Mouse (Mus musculus): Measurements from ENCODE around the gene Yipf1. TPM values are rescaled to one million over a fixed set of nuclear protein-coding genes. Genes with fewer than 3 reads are reported as not detected.

The Yipf1 gene
- total RNA-seq (2015) = 45.8 and 46.2 TPM in 2 replicates
- 26.2 and 39.5 TPM in 2 replicates for total RNA-seq (2017)

DNA sequence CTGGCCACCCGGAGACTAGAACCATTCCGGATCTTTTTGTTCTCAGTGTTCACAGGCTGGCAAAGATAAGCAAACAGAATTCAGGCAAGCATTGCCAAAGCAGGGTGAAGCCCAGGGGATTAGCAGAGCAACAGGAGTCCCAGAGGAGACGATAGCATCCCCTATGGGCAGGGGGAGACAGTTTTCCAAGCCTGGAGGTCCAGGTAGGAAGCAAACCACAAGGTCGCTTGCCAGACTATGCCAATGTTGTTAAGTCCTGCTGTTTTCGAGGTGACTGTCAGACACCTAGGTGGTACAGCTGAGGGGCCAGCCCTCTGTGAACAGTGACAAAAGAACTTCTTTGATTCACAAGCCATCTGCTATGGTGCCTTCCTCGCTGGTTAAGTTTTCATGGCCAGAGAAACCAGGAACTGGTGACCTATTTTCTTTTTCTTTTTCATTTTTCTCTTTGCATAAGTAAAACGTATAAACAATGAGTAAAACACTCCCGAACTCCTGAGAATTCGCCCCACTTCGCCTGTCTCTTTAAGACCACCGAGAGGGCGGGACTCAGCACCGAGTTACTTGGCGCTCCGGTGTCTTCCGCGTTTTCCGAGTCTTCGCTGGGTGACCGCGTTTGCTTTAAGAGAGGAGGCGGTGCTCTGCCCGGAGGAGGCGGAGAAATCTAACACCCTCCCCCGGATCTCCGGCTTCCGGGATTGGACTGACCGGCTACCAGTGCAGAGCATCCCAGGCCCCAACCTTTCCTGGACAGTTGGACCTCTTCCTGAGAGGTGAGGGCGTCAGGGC, at the start of gene Yipf1:
Gene Yipf1, plus strand, starts transcription at position 674 of the 789 bp plus-strand sequence.
- ATAC-seq (replicated peaks; ENCODE audit: poor library complexity) = peak; percentile 95

DNA sequence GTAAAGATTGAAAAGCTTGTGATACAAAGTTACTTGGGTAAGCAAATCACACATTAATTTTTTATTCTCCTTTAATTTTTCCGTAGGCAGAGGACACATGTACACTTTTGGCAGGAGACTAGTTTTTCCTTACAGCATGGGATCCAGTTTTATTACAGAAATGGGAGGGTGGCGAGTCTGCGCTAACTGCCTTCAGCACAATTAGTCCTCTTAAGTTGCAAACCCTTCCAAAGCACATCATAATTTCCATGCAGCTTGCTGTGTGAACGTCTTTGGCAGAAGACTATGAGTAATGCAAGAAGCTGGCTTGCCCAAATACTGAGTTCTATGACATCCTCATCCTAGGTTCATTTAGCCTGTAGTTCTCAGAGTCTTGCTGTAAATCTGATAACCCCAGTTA, 40.5 kb upstream of the Yipf1 start:
- ATAC-seq (replicated peaks; ENCODE audit: poor library complexity) = no peak

DNA sequence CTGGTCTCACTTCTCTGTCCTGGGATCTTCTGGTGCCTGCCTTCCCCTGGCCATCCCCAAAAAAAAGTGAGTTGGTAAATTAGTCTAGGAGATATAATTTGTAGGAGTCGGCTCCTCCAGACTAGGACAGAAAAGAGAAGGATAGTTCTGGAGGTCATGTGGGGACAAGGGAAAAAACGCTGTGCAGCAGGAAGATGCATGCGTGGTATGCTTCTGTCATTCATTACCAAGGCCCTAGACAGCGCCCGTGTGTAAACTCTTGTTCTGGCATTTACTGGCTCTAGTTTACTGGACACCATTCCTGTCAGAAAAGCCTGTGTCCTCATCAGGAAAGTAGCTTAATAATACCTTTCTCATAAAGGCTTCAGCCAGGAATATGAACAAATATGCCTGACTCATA, 39.7 kb upstream of the Yipf1 start:
- ATAC-seq (replicated peaks; ENCODE audit: poor library complexity) = no peak

DNA sequence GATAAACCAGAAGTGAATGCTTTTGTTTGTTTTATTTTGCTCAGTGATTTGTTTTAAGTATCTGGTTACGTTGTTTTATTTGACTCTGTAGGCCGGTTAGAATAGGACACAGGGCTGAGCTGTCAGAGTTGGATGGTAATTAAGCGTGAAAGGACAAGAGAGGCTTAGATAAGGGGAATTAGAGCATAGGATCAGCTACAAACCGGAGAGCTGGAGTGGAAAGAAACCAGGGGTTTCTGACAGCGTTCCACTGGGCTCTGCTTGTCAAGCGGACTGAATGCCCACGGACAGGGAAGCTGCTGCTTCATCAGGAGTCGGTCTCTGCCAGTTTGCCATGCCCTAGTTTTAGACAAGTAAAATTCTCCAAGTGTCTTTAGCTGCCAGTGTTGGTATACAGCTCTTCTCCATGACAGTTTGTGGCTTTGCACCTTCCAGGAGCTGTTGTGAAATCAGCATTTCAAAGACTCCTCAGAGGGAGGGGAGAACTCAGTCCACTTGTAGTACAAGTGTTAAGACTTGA, 35.9 kb upstream of the Yipf1 start:
- ATAC-seq (replicated peaks; ENCODE audit: poor library complexity) = peak; percentile 68

DNA sequence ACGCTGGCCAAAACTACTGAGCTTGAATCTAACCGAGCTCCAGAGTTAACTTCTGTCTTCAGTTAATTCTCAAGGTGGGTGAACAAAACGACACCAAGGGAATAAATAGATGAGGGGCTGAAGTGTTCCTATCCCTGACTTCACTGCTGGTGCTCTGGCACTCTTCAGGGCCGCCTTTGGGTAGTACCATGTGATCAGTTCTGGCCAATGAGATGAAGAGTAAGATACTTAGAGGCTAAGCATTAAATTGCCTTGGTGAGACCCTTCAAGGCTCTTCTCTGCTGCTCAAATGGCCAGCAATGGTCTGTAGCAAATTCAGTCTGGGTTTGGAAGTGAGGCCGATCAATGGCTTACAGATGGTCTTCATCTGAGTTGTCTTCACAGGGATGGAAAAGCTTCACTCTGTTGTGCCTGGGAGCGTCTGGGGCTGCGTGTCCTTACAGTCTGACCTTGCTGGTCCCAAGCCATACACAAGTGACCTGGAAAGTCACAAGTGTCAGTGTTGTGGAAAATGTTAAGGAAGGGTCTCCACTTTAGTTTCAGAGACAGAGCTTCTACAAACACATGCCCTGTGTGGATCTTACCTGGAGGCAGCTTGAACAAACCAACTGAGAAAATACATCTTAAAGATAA, 33.2 kb upstream of the Yipf1 start:
- no peak for ATAC-seq (replicated peaks; ENCODE audit: poor library complexity)

DNA sequence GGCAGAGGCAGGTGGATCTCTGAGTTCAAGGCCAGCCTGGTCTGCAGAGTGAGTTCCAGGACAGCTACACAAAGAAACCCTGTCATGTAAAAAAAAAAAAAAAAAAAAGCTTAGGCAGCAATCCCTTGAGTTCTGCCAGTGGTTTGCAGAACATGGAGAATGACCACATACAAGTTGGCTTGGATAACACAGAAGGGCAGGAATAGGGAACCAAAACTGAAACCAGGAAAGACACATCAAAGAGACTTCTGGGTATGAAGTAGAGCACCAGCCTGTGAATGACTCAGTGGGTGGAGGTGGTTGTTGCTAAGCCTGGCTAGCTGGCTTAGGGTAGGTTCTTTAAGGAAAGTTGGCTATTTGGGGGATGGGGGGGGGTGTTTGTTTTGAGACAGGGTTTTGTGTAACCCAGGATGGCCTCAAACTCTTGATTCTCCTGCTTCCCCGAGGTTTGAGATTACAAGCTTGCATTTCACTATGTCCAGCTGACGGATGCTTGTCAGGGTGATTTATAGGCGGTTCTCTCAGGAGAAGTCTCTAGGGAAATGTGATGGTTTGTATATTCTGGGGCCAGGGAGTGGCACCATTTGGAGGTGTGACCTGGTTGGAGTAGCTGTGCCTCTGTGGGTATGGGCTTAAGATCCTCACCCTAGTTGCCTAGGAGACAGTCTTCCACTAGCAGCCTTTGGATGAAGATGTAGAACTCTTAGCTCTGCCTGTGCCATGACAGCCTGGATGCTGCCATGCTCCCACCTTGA, 28.5 kb upstream of the Yipf1 start:
- peak; percentile 98 for ATAC-seq (replicated peaks; ENCODE audit: poor library complexity)

DNA sequence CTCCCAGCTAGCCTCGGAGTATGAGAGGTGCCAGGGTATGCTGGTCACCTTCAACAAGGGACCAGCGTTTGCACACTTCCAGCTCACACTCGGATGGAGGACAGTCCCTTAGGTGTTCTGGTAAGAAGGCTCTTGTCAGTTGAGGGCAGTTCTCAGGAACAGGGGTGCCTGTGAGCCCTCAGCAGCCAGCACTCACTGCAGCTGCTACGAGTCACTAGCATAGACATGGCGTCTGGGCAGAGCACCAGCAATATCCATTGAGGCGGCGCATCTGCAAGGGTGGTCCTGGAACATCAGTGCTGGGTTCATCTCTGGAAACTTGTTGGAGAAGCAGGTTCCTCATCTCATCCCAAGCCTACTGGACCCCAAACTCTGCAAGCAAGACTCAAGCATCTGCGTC, 27.8 kb upstream of the Yipf1 start:
- ATAC-seq (replicated peaks; ENCODE audit: poor library complexity) = no peak

DNA sequence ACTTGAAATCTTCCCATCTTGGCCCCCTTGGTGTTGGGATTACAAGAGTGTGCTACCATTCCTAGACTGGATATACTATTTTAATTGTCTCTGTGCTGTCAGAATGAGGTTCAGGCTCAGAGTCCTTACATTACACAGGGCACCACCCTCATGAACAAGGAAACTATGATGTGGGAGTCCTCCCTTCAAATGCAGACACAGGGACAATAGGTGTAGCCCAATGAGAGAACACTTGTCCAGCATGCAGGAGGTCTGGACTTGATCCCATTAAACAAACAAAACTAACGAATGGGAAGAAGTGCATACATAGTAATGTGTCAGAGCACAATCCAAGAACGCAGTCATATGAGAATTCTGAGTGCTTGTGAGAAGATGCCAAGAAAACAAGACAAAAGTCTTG, 26.6 kb upstream of the Yipf1 start:
- ATAC-seq (replicated peaks; ENCODE audit: poor library complexity) = no peak

DNA sequence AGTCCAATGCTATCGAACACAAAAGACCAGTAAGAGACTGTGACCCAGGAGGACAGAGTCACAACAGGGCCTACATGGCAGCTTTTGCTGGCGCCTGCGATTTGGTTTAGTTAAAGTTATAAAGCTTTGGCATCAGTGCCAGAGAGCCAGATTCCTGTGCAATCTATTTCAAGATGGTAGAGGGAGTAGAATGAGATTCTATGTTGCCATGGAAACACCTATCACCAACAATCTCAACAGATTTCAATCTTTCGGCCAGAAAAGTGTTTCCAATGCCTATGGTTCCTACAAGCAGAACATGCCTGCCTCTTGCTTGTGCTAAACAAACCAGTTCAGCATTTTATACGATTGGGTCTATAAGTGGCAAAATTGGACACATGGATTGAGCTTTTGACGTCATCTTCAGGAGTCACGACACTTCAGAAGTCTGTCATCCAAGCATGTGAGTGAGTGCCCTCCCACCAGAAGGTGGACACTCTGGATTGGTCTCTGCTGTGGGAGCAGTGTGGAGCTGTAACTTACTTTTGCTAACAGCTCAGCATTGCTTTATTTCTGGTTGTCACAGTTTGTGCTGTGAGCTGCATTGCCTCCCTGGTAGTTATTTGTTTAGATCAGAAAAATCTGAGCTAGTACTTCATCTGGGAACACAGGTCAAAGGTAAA, 22.4 kb upstream of the Yipf1 start:
- ATAC-seq (replicated peaks; ENCODE audit: poor library complexity) = no peak

DNA sequence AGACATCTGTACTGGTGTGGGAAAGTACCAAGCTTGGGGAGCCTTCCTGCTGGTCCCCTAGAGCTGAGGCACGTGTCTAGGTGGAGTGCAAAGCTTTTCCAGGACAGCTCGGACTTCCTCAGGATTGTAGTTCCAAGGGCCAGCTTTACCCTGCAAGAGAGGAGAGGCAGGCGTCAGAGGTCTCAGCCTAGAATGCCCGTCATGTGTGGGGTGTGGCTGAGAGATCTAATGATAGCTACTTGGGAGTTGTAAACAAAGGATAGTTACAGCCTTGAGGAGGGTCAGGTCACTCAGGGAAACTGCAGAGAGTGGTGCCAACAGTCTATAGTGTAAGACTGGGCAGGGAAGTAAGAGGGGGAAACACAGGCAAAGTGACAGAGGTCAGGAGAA, 21.9 kb upstream of the Yipf1 start:
- ATAC-seq (replicated peaks; ENCODE audit: poor library complexity) = no peak

DNA sequence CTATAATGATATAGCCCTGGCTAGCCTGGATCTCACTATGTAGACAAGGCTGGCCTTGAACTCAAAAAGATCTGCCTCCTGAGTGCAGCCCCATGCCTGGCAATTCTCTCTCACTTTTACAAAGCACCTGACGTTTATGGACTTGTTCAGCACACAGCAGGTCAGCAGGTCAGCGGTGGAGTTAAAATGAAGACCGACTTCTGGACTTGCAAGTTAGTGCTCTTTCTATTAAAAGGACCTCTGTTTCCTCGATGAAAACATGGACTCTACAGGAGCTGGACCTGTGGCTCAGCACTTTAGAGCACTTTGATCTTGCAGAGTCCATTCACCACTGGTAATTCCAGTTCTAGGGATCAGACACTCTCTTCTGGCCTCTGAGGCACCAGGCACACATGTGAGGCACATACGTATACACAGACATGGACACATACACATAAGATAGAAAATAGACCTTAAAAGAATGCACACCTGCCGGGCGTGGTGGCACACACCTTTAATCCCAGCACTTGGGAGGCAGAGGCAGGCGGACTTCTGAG, 16.0 kb upstream of the Yipf1 start:
- ATAC-seq (replicated peaks; ENCODE audit: poor library complexity) = no peak

DNA sequence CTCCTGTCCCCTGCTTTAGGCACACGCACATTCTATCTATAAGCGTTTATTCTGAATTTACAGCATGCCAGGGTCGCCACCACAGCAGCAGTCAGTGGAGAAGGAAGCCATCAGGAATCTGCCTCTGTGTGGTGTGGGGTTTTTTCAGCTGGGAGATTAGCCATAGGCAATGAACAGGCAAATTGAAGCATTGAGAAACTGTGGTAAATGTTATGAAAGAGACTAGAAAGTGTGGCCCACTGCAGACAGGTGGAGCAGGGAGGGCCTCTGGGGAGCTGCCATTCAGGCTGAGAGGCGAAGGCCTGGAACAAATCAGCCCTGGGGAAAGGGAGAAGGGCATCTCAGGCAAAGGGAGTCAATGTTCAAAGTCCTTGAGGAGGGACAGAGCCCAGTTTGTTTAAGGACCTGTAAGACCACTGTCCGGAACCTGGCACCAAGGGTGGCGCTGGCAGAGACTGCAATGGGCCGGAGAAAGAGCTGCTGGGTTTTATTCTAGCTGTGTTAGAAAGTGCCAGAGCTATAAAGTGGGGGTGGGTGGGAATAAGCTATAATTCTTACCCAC, 14.3 kb upstream of the Yipf1 start:
- peak; percentile 59 for ATAC-seq (replicated peaks; ENCODE audit: poor library complexity)

DNA sequence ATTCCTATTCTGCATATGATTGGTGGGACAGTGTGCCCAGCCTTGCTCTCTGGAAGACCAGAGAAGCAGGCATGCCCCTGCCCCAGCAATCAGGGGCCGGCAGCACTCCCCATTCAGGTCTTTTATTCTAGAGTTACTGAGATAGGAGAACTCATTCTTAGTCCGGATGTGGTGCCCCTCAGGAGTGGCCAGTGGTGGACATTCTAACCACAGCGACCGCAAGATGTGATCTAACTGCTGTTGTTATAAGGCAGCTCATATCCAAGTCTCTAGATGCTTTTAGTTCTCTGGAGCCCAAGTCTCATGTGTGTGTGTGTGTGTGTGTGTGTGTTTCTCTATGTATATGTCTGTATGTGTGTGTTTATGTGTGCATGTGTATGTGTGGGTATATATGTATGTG, 13.8 kb upstream of the Yipf1 start:
- ATAC-seq (replicated peaks; ENCODE audit: poor library complexity) = no peak; the same call in 1 of the 2 replicates

DNA sequence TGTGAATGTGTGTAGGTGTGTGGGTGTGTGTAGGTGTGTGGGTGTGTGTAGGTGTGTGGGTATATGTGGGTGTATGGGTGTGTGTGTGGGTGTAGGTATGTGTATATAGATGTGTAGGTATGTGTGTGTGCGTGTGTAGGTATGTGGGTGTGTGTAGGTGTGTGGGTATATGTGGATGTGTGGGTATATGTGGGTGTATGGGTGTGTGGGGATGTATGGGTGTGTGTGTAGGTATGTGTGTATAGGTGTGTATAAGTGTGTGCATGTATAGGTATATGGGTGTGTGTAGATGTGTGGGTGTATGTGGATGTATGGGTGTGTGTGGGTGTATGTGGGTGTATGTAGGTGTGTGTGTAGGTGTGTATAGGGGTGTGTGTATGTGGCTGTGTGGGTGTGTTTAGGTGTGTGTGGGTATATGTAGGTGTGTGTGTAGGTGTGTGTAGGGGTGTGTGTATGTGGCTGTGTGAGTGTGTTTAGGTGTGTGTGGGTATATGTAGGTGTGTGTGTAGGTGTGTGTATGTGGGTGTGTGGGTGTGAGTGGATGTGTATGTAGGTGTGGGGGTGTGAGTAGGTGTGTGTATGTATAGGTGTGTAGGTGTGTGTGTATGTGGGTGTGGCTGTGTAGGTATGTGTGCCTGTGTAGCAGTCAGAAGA, 13.1 kb upstream of the Yipf1 start:
- no peak for ATAC-seq (replicated peaks; ENCODE audit: poor library complexity)

DNA sequence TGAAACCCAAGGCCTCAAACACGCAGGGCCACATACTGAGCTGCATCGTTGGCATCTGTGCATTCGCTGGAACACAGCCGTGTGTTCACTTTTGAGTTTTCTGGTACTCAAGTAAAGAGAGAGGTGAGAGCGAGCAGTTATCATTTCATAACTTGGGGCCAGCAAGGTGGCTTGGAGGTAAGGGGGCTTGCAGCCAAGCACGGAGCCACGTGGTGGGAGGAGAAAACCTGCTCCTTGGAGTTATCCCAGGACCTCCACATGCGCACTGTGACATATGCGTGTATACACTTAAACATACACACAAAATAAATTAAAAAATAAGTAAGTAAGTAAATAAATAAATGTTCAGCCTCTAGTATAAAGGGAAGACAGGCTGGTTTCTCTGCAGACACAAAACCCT, 11.9 kb upstream of the Yipf1 start:
- no peak for ATAC-seq (replicated peaks; ENCODE audit: poor library complexity)

DNA sequence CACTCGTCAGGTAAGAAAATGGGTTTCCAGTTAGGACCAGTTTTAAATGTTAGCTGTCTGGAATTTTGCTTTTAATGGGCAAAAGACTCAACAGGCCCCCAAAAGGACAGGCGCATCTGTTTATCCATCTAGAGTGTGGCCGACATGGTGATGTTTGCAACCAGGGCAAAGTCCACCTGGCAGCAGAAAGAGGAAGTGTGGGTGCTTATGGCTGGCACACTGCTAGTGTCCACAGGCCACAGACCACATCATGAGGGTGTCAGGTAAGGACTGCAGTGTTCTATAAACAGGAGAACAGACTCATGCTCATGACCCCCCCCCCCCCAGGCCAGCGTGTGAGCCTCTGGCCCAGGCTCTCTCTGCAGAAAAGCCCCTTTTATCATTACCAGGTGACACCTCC, 11.3 kb upstream of the Yipf1 start:
- peak; percentile 65 for ATAC-seq (replicated peaks; ENCODE audit: poor library complexity)

DNA sequence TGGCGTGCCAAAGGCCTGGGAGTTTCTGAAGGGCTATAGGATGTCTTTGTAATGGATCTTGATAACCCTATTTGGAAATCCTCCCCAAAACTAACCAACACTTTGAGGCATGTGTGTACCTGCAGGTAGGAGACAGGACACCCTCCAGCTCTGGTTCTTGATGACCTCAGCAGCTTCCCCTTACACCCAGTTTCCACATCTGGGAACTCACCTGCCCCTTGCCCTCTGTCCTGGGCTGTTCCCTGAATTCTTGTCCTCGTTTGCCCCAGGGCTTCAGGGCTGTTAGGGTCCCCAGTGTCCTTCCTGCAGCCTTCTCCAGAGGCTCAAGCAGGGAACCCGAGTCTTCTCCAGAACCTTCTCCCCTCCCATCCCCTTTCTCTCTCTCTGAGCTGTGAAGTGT, 10.6 kb upstream of the Yipf1 start:
- no peak for ATAC-seq (replicated peaks; ENCODE audit: poor library complexity)

DNA sequence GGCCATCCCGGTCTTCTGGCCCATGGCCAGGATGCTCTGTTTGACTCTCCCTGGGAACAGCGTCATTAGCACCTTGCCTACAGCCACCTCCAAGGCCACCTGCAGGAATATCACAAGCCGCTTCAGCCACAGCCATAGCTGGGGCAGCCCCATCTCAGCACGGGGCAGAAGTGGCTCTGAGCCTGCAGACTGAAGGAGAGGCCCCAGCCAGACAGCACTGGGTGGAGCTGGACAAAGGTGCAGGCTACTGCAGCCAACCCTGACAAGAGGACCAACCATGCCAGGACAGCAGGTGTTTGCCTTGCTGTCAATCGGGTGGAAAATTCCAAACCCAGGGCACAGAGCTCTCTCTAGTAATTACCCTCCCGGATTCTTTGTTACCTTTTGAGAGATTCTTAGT, 7.2 kb upstream of the Yipf1 start, which contains the start of gene Dio1:
Gene Dio1, minus strand, starts transcription at position 204 of the 400 bp plus-strand sequence.
- no peak for ATAC-seq (replicated peaks; ENCODE audit: poor library complexity)

DNA sequence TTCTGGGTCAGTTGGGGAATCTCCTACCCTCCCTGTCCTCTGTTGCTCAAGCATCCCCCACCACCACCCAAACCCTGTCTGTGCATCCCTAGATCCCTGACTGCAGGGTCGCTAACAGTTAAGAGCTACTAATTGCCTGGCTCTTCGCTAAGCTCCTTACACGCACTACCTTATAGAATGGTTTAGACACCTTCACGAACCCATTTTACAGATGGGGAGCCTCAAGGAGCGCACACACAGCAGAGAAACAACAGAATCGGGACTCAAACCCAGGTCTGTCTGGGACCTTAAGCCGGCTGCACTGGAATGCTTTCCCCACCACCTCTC, 279 bp downstream of the Yipf1 start:
- ATAC-seq (replicated peaks; ENCODE audit: poor library complexity) = no peak

DNA sequence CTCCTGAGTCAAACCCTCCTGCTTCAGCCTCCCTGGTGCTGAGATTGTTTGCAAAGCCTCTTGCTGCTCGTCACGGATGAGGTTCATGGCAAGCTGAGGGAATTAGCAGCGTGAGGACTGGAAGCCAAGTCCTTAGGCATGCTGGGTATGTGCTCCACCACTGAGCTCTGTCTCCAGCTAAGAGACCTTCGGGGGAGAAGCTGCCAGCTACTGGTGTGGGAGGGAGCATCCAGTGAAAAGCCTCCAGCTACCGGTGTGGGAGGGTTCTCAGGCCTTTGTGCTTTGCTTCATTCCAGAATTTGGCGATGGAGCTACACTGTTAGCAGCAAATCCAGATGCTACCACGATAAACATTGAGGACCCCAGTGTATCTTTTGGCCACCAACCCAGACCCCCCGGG, 4.5 kb downstream of the Yipf1 start:
- ATAC-seq (replicated peaks; ENCODE audit: poor library complexity) = no peak
